Mouse (Mus musculus) left cerebral cortex, postnatal 10 days (tissue): Measurements from ENCODE around the gene Cbfb. TPM values are rescaled to one million over a fixed set of nuclear protein-coding genes. Genes with fewer than 3 reads are reported as not detected.
"Not testable (repeated sequence)": the region's sequence is repeated elsewhere in the genome, so short reads cannot be mapped to it uniquely, and the experiment has no call there.

Experiments used
- DNase-seq, 2 experiments: peaks; one replicate each; pipeline ENCODE4 v3.0.0; 2021 to 2022; ENCODE audit warnings: low spot score in 2 of 2, mixed read lengths in 1 of 2; ENCODE audit errors: extremely low spot score in 1 of 2
- intact Hi-C: fragments of 180-260 bp; cut with DNase I; formaldehyde crosslinking; loops from one replicate; pipeline ENCODE4 v1.15.1; 2025
- total RNA-seq, 2 experiments: library from RNA; stranded (reverse); gene quantifications; 2 replicates each; pipeline ENCODE4 v1.2.3; 2021

Cbfb gene
- total RNA-seq, 2 experiments from 2014 or later = 20.9 to 23.0 TPM

- intact Hi-C loops = loop anchor here (5.0 kb wide), 1 partner anchor 45 kb away; no protein-coding TSS in a partner anchor
- no peak for DNase-seq
Measured at GRCm38 (mm10) chr8:105172003-105172362, 1.5 kb downstream of the Cbfb start.

GRCm38 (mm10) chr8:105175287-105175686 lies 4.8 kb downstream of the Cbfb start:
- DNase-seq, intact Hi-C loops: not testable (repeated sequence)

- intact Hi-C loops = no loop called here
- DNase-seq = no peak
Measured at GRCm38 (mm10) chr8:105178211-105178800, 7.8 kb downstream of the Cbfb start.

- intact Hi-C loops = no loop called here
- no peak for DNase-seq
Measured at GRCm38 (mm10) chr8:105182201-105182600, 11.7 kb downstream of the Cbfb start.

- intact Hi-C loops = no loop called here
- no peak for DNase-seq
Measured at GRCm38 (mm10) chr8:105186467-105187005, 16.1 kb downstream of the Cbfb start.

GRCm38 (mm10) chr8:105192182-105192581 lies 21.7 kb downstream of the Cbfb start:
- intact Hi-C loops = no loop called here
- DNase-seq = no peak

- no peak for DNase-seq
- intact Hi-C loops = no loop called here
Measured at GRCm38 (mm10) chr8:105205748-105206147, 35.3 kb downstream of the Cbfb start.

- intact Hi-C loops = no loop called here
- DNase-seq = no peak
Measured at GRCm38 (mm10) chr8:105206766-105207275, 36.3 kb downstream of the Cbfb start.

GRCm38 (mm10) chr8:105207675-105208273 lies 37.3 kb downstream of the Cbfb start:
- intact Hi-C loops = no loop called here
- DNase-seq = no peak

GRCm38 (mm10) chr8:105209153-105210110 lies 39.0 kb downstream of the Cbfb start:
- intact Hi-C loops = no loop called here
- no peak for DNase-seq

- DNase-seq = no peak
- intact Hi-C loops = no loop called here
Measured at GRCm38 (mm10) chr8:105214104-105214503, 43.6 kb downstream of the Cbfb start.

GRCm38 (mm10) chr8:105217926-105218522 lies 47.5 kb downstream of the Cbfb start:
- peak in 1 of 2 experiments; percentile 61 for DNase-seq
- intact Hi-C loops = loop anchor here (5.0 kb wide), 4 partner anchors 46 to 561 kb away; partner anchors contain the start of gene Cbfb

GRCm38 (mm10) chr8:105223850-105224249 lies 53.4 kb downstream of the Cbfb start:
- no peak for DNase-seq
- intact Hi-C loops = loop anchor here (10.0 kb wide), 2 partner anchors 279 to 479 kb away; partner anchors contain the start of gene Ces2f

- DNase-seq = peak; percentile 90 to 95
- intact Hi-C loops = loop anchor here (10.0 kb wide), 2 partner anchors 280 to 480 kb away; partner anchors contain the start of gene Ces2f
Measured at GRCm38 (mm10) chr8:105224413-105225271, 54.2 kb downstream of the Cbfb start, which contains the start of gene D230025D16Rik. D230025D16Rik (plus strand) TSS chr8:105225145.

GRCm38 (mm10) chr8:105225272-105225593 lies 54.8 kb downstream of the Cbfb start:
- no peak for DNase-seq
- intact Hi-C loops = loop anchor here (10.0 kb wide), 2 partner anchors 280 to 480 kb away; partner anchors contain the start of gene Ces2f

GRCm38 (mm10) chr8:105225917-105226316 lies 55.4 kb downstream of the Cbfb start:
- no peak for DNase-seq
- intact Hi-C loops = loop anchor here (10.0 kb wide), 2 partner anchors 281 to 481 kb away; partner anchors contain the start of gene Ces2f

GRCm38 (mm10) chr8:105231503-105232320 lies 61.2 kb downstream of the Cbfb start:
- intact Hi-C loops = loop anchor here (2.0 kb wide), 1 partner anchor 19 kb away; no protein-coding TSS in a partner anchor
- DNase-seq = no peak
